Mouse (Mus musculus) midbrain, embryonic 12.5 days (tissue): ENCODE results near the gene Golt1b. TPM values are rescaled to one million over a fixed set of nuclear protein-coding genes. Genes with fewer than 3 reads are reported as not detected.
A peak's percentile ranks its signal among the peaks of the same experiment; 100 is the strongest.
"Not testable (repeated sequence)": the region's sequence is repeated elsewhere in the genome, so short reads cannot be mapped to it uniquely, and the experiment has no call there.

Source experiments
- ATAC-seq: fragments of 200-750 bp; cut with Nextera tagmentation; 2 replicates; pipeline ENCODE4 v1.8.0; 2017; ENCODE audit warnings: low read depth, moderate TSS enrichment, moderate library complexity; ENCODE audit not compliant: low FRiP score
- H3K27ac ChIP-seq: fragments of 300-500 bp; sonication (generic); replicated peaks from 2 replicates; pipeline ENCODE4 v1.5.1; 2016; ENCODE audit warnings: mild to moderate bottlenecking
- H3K27me3 ChIP-seq: fragments of 300-500 bp; sonication (generic); 2 replicates; pipeline ENCODE4 v1.6.1; 2016; ENCODE audit warnings: mild to moderate bottlenecking
- H3K36me3 ChIP-seq: fragments of 300-500 bp; sonication (generic); 2 replicates; pipeline ENCODE4 v1.6.1; 2016
- H3K4me1 ChIP-seq: fragments of 300-500 bp; sonication (generic); 2 replicates; pipeline ENCODE4 v1.6.1; 2016
- H3K4me2 ChIP-seq: fragments of 300-500 bp; sonication (generic); replicated peaks from 2 replicates; pipeline ENCODE4 v1.6.1; 2016; ENCODE audit warnings: mild to moderate bottlenecking, moderate library complexity
- H3K4me3 ChIP-seq: fragments of 300-500 bp; sonication (generic); 2 replicates; pipeline ENCODE4 v1.5.1; 2016; ENCODE audit warnings: mild to moderate bottlenecking
- H3K9ac ChIP-seq: fragments of 300-500 bp; sonication (generic); replicated peaks from 2 replicates; pipeline ENCODE4 v1.6.1; 2016; ENCODE audit warnings: mild to moderate bottlenecking, moderate library complexity
- H3K9me3 ChIP-seq: fragments of 300-500 bp; sonication (generic); 2 replicates; pipeline ENCODE4 v1.6.1; 2016; ENCODE audit warnings: mild to moderate bottlenecking
- WGBS: fragments of 180-500 bp; shearing (Covaris S2); methylation state at CpG from one replicate; pipeline ENCODE4 v1.1.7; 2016; 5-methylcytosine and 5-hydroxymethylcytosine counted together
- polyA plus RNA-seq: library from polyadenylated mRNA; unstranded; fragments of >200 nt; fragmentation: Nextera tagmentation; extraction: Ambion mirVana; gene quantifications from 2 replicates; pipeline ENCODE4 v1.2.1, GENCODE M21; 2016

Gene Golt1b
- 95.9 and 97.5 TPM in 2 replicates for polyA plus RNA-seq

GRCm38 (mm10) chr6:142387011-142387754 lies at the start of gene Golt1b, which contains the start of gene Recql:
Golt1b (plus strand) TSS chr6:142387221.
Recql (minus strand) TSS chr6:142387087.
- 0 out of 2 replicates have a peak, but pooled peaks cover 3% of the 10 kb centered on the region for H3K36me3 ChIP-seq
- H3K27me3 ChIP-seq, result no peaks in the 10 kb centered on the region
- H3K27ac ChIP-seq, result no peak within 1 kb of the TSS
- H3K4me3 ChIP-seq, result peak within 1 kb of the TSS; percentile 99
- H3K9ac ChIP-seq, result peak within 1 kb of the TSS; percentile 88
- H3K9me3 ChIP-seq, result no peaks in the 10 kb centered on the region
- peaks cover 20% of the 10 kb centered on the region for H3K4me1 ChIP-seq
- WGBS, result under 1% methylated on average over 79 of the region's 87 CpGs
- H3K4me2 ChIP-seq, result peak within 1 kb of the TSS; percentile 79
- ATAC-seq, result peak; percentile 100

DNA sequence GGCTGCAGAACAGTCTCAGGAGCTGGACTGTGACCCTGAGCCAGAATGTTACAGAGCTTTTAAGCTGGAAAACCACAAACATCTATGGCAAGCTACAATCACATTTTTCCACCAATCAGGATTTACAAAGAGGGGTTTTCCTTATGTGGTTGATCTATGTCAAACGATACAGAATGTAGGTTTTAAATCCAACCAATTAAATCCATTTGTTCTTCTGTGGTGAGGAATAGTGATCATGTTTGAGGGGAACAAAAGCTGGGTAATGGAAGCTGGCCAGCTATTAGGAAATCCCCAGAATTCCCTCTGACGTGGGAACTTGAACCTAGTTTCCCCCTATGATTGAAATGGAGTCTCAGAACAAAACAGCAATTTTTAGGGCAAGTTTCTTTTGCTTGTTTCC lies 48.1 kb upstream of the Golt1b start:
- Histone ChIP-seq H3K4me3 (no peak overlapping the region), H3K4me2 (no peak overlapping the region), H3K9ac (no peak overlapping the region), H3K27ac (no peak overlapping the region), H3K27me3 (no peaks in the 10 kb centered on the region), H3K4me1 (no peaks in the 10 kb centered on the region), H3K36me3 (no peaks in the 10 kb centered on the region), H3K9me3 (no peaks in the 10 kb centered on the region)
- 68% methylated on average over 2 of the region's 2 CpGs for whole genome bisulfite sequencing
- ATAC-seq, result no peak

DNA sequence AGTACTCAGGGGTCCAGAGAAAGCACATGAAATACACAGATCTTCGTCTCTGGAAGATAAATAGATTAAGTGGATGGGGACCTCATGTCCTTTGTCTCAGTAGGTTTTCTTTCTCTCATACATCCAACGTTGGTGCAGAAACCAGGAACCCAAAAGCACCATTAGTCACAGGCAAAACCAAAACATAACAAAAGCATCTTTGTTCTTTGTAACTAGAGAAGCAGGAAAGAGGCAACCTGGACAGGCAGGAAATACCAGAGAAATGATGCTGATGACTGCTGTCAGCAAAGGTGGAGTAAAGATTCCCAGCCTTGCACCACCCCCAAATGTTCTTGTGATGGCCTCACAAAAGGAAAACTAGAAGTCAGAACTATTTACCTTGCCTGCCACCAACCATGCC lies 47.4 kb upstream of the Golt1b start:
- no peak for ATAC-seq
- WGBS, result 62% methylated on average over 2 of the region's 2 CpGs
- no peak overlapping the region for H3K4me2 ChIP-seq
- no peaks in the 10 kb centered on the region for H3K9me3 ChIP-seq
- H3K36me3 ChIP-seq, result no peaks in the 10 kb centered on the region
- H3K9ac ChIP-seq, result no peak overlapping the region
- no peaks in the 10 kb centered on the region for H3K27me3 ChIP-seq
- no peak overlapping the region for H3K4me3 ChIP-seq
- H3K4me1 ChIP-seq, result no peaks in the 10 kb centered on the region
- H3K27ac ChIP-seq, result no peak overlapping the region

DNA sequence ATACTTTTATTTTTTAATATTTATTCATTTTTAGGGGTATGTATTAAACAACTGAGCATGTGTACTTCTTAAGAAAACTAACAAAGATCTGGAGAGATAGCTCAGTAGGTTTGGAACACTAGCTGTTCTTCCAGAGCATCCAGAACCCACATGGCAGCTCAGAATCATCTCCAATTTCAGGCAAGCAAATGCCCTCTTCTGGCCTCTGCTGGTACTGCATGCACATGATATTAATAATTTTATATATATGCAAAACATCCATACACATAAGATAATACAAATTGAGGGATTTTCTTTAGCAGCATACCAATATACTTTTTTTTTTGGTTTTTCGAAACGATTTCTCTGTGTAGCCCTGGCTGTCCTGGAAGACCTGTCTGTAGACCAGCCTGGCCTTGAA lies 43.5 kb upstream of the Golt1b start:
- Histone ChIP-seq H3K4me1 (peaks cover 7% of the 10 kb centered on the region), H3K27me3 (no peaks in the 10 kb centered on the region), H3K9ac (no peak overlapping the region), H3K27ac (no peak overlapping the region), H3K4me3 (no peak overlapping the region), H3K4me2 (no peak overlapping the region), H3K9me3 (no peaks in the 10 kb centered on the region), H3K36me3 (peaks cover 2% of the 10 kb centered on the region; the same call in 1 of the 2 replicates)
- ATAC-seq, result no peak
- 77% methylated on average over 2 of the region's 2 CpGs for WGBS

- no peaks in the 10 kb centered on the region for H3K9me3 ChIP-seq
- peak within 1 kb of the TSS; percentile 68 for H3K9ac ChIP-seq
- H3K27ac ChIP-seq, result peak within 1 kb of the TSS; percentile 76
- H3K4me2 ChIP-seq, result peak within 1 kb of the TSS; percentile 56
- peak within 1 kb of the TSS; percentile 80 for H3K4me3 ChIP-seq
- H3K4me1 ChIP-seq, result peaks cover 7% of the 10 kb centered on the region
- WGBS, result under 1% methylated on average over 48 of the region's 48 CpGs
- H3K36me3 ChIP-seq, result peaks cover 20% of the 10 kb centered on the region
- ATAC-seq, result peak; percentile 95
- H3K27me3 ChIP-seq, result no peaks in the 10 kb centered on the region
These were observed 41.5 kb upstream of the Golt1b start, which contains the start of gene Pyroxd1 for GRCm38 (mm10) chr6:142345440-142346038. Pyroxd1 (plus strand) TSS chr6:142345654.

DNA sequence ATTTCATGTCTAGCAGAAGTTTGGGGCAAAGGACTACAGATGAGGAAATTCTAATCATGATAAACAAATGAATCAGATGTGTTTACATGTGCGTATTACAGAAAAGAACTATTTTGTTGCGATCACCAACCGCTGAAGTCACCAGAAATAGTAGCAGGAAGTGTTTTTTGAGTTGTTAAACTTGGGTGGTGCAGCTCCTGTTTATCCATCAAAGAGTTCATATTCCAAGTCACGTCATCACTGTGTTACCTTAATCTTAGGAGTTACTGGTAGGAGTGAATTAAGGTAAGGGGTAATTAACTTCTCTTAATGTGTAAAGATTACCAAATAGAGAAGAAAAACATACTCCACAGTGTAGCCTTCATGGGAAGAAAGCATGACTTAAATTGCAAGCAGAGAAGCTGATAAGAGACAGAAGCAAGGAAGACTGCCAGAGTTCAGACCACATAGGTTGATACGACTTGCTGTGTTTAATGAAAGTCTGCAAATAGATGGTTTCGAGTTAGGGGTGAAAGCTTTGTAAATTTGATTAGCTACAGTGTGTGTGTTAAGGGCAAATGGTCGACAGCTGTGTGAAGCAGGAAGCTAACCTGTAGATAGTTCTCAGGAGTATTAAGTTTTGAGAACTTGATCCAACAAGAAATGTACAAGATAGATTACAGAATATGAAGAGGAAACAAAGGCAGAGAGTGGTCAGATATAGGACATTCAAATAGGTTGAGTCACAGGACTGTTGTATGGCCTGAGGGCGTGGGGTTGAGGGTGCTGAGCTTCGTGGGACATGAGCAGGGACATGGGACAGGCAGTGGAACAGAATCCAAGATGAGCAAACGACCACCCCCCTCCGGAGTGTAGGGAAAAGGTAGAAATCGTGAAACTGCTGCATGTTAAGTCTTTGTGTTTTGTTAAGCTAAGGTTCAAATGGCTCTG lies 40.6 kb upstream of the Golt1b start:
- no peak for ATAC-seq
- Histone ChIP-seq H3K36me3 (peaks cover 28% of the 10 kb centered on the region), H3K4me2 (peak overlapping the region; percentile 56), H3K4me1 (peaks cover 7% of the 10 kb centered on the region), H3K27me3 (no peaks in the 10 kb centered on the region), H3K9ac (peak overlapping the region; percentile 68), H3K9me3 (no peaks in the 10 kb centered on the region), H3K4me3 (peak overlapping the region; percentile 80), H3K27ac (peak overlapping the region; percentile 76)
- 60% methylated on average over 12 of the region's 12 CpGs for WGBS

GRCm38 (mm10) chr6:142347431-142348385 lies 39.3 kb upstream of the Golt1b start:
- peaks cover 7% of the 10 kb centered on the region for H3K4me1 ChIP-seq
- ATAC-seq, result no peak
- peaks cover 41% of the 10 kb centered on the region for H3K36me3 ChIP-seq
- no peak overlapping the region for H3K9ac ChIP-seq
- no peaks in the 10 kb centered on the region for H3K9me3 ChIP-seq
- H3K4me2 ChIP-seq, result no peak overlapping the region
- no peaks in the 10 kb centered on the region for H3K27me3 ChIP-seq
- WGBS, result 86% methylated on average over 11 of the region's 11 CpGs
- no peak overlapping the region for H3K27ac ChIP-seq
- no peak overlapping the region for H3K4me3 ChIP-seq

DNA sequence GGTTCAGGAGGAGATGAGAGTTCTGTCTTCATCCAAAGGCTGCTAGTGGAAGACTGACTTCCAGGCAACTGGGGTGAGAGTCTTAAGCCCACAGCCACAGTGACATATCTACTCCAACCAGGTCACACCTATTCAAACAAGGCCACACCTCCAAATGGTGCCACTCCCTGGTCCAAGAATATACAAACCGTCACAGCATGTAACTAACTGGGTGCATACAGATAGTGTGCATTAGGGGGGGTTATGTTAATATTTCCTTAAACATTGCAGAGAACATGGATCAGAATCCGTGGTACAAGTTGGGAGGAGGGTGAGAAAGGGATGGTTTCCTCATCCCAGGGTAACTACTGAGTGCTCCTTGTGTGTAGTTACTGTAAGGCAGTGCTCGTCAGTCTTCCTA lies 34.9 kb upstream of the Golt1b start:
- H3K27me3 ChIP-seq, H3K9me3 ChIP-seq, ATAC-seq, H3K4me3 ChIP-seq, H3K4me1 ChIP-seq, H3K9ac ChIP-seq, H3K4me2 ChIP-seq, H3K27ac ChIP-seq: not testable (repeated sequence)
- WGBS, result 88% methylated on average over 3 of the region's 3 CpGs
- H3K36me3 ChIP-seq, result peaks cover 75% of the 10 kb centered on the region

- H3K36me3 ChIP-seq, result peaks cover 87% of the 10 kb centered on the region
- no peak for ATAC-seq
- H3K27ac ChIP-seq, result no peak overlapping the region
- WGBS, result 80% methylated on average over 7 of the region's 7 CpGs
- H3K9ac ChIP-seq, result no peak overlapping the region
- H3K27me3 ChIP-seq, result no peaks in the 10 kb centered on the region
- no peak overlapping the region for H3K4me3 ChIP-seq
- no peak overlapping the region for H3K4me2 ChIP-seq
- H3K9me3 ChIP-seq, result no peaks in the 10 kb centered on the region
- no peaks in the 10 kb centered on the region for H3K4me1 ChIP-seq
These were observed 29.9 kb upstream of the Golt1b start for GRCm38 (mm10) chr6:142357106-142357505.

GRCm38 (mm10) chr6:142362036-142362435 lies 25.0 kb upstream of the Golt1b start:
- Histone ChIP-seq H3K27ac (no peak overlapping the region), H3K27me3 (no peaks in the 10 kb centered on the region), H3K4me2 (no peak overlapping the region), H3K36me3 (peaks cover 85% of the 10 kb centered on the region), H3K4me1 (no peaks in the 10 kb centered on the region), H3K9me3 (no peaks in the 10 kb centered on the region), H3K9ac (no peak overlapping the region), H3K4me3 (no peak overlapping the region)
- WGBS, result 91% methylated on average over 6 of the region's 6 CpGs
- ATAC-seq, result no peak

- no peaks in the 10 kb centered on the region for H3K27me3 ChIP-seq
- H3K4me3 ChIP-seq, result no peak overlapping the region
- no peak overlapping the region for H3K9ac ChIP-seq
- WGBS, result 65% methylated on average over 9 of the region's 9 CpGs
- H3K4me2 ChIP-seq, result no peak overlapping the region
- H3K9me3 ChIP-seq, result no peaks in the 10 kb centered on the region
- no peak overlapping the region for H3K27ac ChIP-seq
- H3K4me1 ChIP-seq, result no peaks in the 10 kb centered on the region
- no peak; the same call in 1 of the 2 replicates for ATAC-seq
- H3K36me3 ChIP-seq, result peaks cover 86% of the 10 kb centered on the region
These were observed 23.9 kb upstream of the Golt1b start for GRCm38 (mm10) chr6:142363019-142363576.
